Mouse (Mus musculus): ENCODE measurements at regions not wholly inside any gene's neighbourhood (a gene's known extent, or its start where the extent isn't known, plus 50 kb on each side); places are given as distances from the start of the nearest gene placed in this dataset.

DNA sequence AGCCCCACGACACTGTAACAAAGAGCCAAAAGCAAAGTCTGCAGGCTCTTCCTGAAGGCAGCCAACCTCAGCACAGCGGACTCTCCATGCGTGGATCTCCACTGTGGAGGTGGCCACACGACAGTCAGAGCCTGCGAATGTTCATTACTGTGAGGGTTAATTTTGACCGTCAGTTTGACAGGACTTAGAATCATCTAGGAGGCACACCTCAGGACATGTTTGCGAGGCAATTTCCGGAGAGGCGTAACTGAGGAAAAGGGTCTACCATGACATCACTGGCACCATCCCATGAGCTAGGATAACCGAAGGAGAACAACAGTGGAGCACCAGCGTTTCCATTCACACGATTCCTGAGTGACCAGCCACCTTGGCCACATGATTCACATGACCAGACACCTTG, 186.9 kb downstream of the Tcp10c start:
- TF ChIP-seq CTCF (IDR thresholded peaks at IDR 0.05) = no peak
- TF ChIP-seq POLR2A (IDR thresholded peaks at IDR 0.05; ENCODE audit: insufficient read depth, low read depth, low read length) = no peak

All from heart, adult 2 months (tissue).